Mouse (Mus musculus): ENCODE results near the gene Sugp1. TPM values are rescaled to one million over a fixed set of nuclear protein-coding genes. Genes with fewer than 3 reads are reported as not detected.
"Not testable (repeated sequence)": the region's sequence is repeated elsewhere in the genome, so short reads cannot be mapped to it uniquely, and the experiment has no call there.

The Sugp1 gene
- 44.1 and 48.7 TPM in 2 replicates for polyA plus RNA-seq (2015; fragmentation: Nextera tagmentation; extraction: Ambion mirVana)

- WGBS = under 1% methylated on average over 65 of the region's 65 CpGs
Measured at GRCm38 (mm10) chr8:70042583-70043455, at the start of gene Sugp1, which contains the start of gene Mau2. Sugp1 (plus strand) TSS chr8:70042813. Mau2 (minus strand) TSS chr8:70042734.

GRCm38 (mm10) chr8:69995422-69995775, 47.2 kb upstream of the Sugp1 start:
- peak overlapping the region; percentile 86 for H3K4me2 ChIP-seq

More at GRCm38 (mm10) chr8:70042583-70043455, at the start of gene Sugp1, which contains the start of gene Mau2:
- peak; percentile 96 for ATAC-seq (replicated peaks; ENCODE audit: low FRiP score)
- Histone ChIP-seq H3K9me3 (replicated peaks) (no peaks in the 10 kb centered on the region), H3K27me3 (no peaks in the 10 kb centered on the region), H3K27ac (peak within 1 kb of the TSS; percentile 82), H3K36me3 (peaks cover 4% of the 10 kb centered on the region; the same call in 1 of the 2 replicates), H3K4me3 (replicated peaks) (peak within 1 kb of the TSS; percentile 87), H3K9ac (peak within 1 kb of the TSS; percentile 87), H3K4me1 (peaks cover 36% of the 10 kb centered on the region), H3K4me2 (peak within 1 kb of the TSS; percentile 95)

GRCm38 (mm10) chr8:69995776-69996588, 46.6 kb upstream of the Sugp1 start, which contains the start of gene Gatad2a:
Gatad2a (minus strand) TSS chr8:69996384.
- Histone ChIP-seq H3K4me2 (peak within 1 kb of the TSS; percentile 86), H3K27me3 (no peaks in the 10 kb centered on the region), H3K4me3 (replicated peaks) (peak within 1 kb of the TSS; percentile 98), H3K4me1 (peaks cover 34% of the 10 kb centered on the region), H3K36me3 (0 out of 2 replicates have a peak, but pooled peaks cover 2% of the 10 kb centered on the region), H3K9ac (peak within 1 kb of the TSS; percentile 90), H3K9me3 (replicated peaks) (no peaks in the 10 kb centered on the region), H3K27ac (peak within 1 kb of the TSS; percentile 95)
- ATAC-seq (replicated peaks; ENCODE audit: low FRiP score) = peak; percentile 100
- WGBS = under 1% methylated on average over 87 of the region's 87 CpGs

More at GRCm38 (mm10) chr8:69995422-69995775, 47.2 kb upstream of the Sugp1 start:
- no peak for ATAC-seq (replicated peaks; ENCODE audit: low FRiP score)
- H3K9me3 ChIP-seq (replicated peaks) = no peaks in the 10 kb centered on the region
- peaks cover 31% of the 10 kb centered on the region for H3K4me1 ChIP-seq
- under 1% methylated on average over 7 of the region's 7 CpGs for WGBS
- H3K4me3 ChIP-seq (replicated peaks) = peak overlapping the region; percentile 98
- H3K36me3 ChIP-seq = 0 out of 2 replicates have a peak, but pooled peaks cover 6% of the 10 kb centered on the region
- H3K27ac ChIP-seq = peak overlapping the region; percentile 95
- H3K27me3 ChIP-seq = no peaks in the 10 kb centered on the region
- peak overlapping the region; percentile 90 for H3K9ac ChIP-seq

GRCm38 (mm10) chr8:69996589-69997285, 45.9 kb upstream of the Sugp1 start:
- Histone ChIP-seq H3K9me3 (replicated peaks) (no peaks in the 10 kb centered on the region), H3K27me3 (no peaks in the 10 kb centered on the region), H3K4me2 (peak overlapping the region; percentile 79), H3K4me1 (peaks cover 41% of the 10 kb centered on the region), H3K36me3 (0 out of 2 replicates have a peak, but pooled peaks cover 2% of the 10 kb centered on the region), H3K4me3 (replicated peaks) (peak overlapping the region; percentile 98), H3K27ac (peak overlapping the region; percentile 90), H3K9ac (peak overlapping the region; percentile 66)
- WGBS = 2% methylated on average over 35 of the region's 35 CpGs
- no peak for ATAC-seq (replicated peaks; ENCODE audit: low FRiP score)

GRCm38 (mm10) chr8:69998706-69999105, 43.9 kb upstream of the Sugp1 start:
- Histone ChIP-seq H3K9ac (no peak overlapping the region), H3K27me3 (no peaks in the 10 kb centered on the region), H3K4me3 (replicated peaks) (no peak overlapping the region), H3K9me3 (replicated peaks) (no peaks in the 10 kb centered on the region), H3K27ac (no peak overlapping the region), H3K36me3 (no peaks in the 10 kb centered on the region), H3K4me1 (peaks cover 32% of the 10 kb centered on the region), H3K4me2 (no peak overlapping the region)
- no peak for ATAC-seq (replicated peaks; ENCODE audit: low FRiP score)
- 83% methylated on average over 3 of the region's 3 CpGs for WGBS

- no peak for ATAC-seq (replicated peaks; ENCODE audit: low FRiP score)
- peaks cover 28% of the 10 kb centered on the region for H3K4me1 ChIP-seq
- H3K4me3 ChIP-seq (replicated peaks) = no peak overlapping the region
- H3K27ac ChIP-seq = no peak overlapping the region
- no peak overlapping the region for H3K4me2 ChIP-seq
- H3K9ac ChIP-seq = no peak overlapping the region
- WGBS = 92% methylated on average over 4 of the region's 4 CpGs
- H3K36me3 ChIP-seq = no peaks in the 10 kb centered on the region
- H3K27me3 ChIP-seq = no peaks in the 10 kb centered on the region
- H3K9me3 ChIP-seq (replicated peaks) = no peaks in the 10 kb centered on the region
Measured at GRCm38 (mm10) chr8:69999236-69999635, 43.4 kb upstream of the Sugp1 start.

- Histone ChIP-seq H3K4me1 (peaks cover 18% of the 10 kb centered on the region), H3K4me3 (replicated peaks) (no peak overlapping the region), H3K36me3 (no peaks in the 10 kb centered on the region), H3K27me3 (no peaks in the 10 kb centered on the region), H3K9me3 (replicated peaks) (no peaks in the 10 kb centered on the region), H3K27ac (no peak overlapping the region), H3K9ac (no peak overlapping the region), H3K4me2 (no peak overlapping the region)
- 84% methylated on average over 2 of the region's 2 CpGs for WGBS
- no peak for ATAC-seq (replicated peaks; ENCODE audit: low FRiP score)
Measured at GRCm38 (mm10) chr8:70000226-70000625, 42.4 kb upstream of the Sugp1 start.

GRCm38 (mm10) chr8:70001176-70001891, 41.3 kb upstream of the Sugp1 start:
- peak overlapping the region; percentile 23; the same call in 1 of the 2 replicates for H3K9ac ChIP-seq
- H3K4me1 ChIP-seq = peaks cover 16% of the 10 kb centered on the region
- WGBS = 1% methylated on average over 16 of the region's 16 CpGs
- H3K9me3 ChIP-seq (replicated peaks) = no peaks in the 10 kb centered on the region
- ATAC-seq (replicated peaks; ENCODE audit: low FRiP score) = peak; percentile 54
- H3K27me3 ChIP-seq = no peaks in the 10 kb centered on the region
- no peaks in the 10 kb centered on the region for H3K36me3 ChIP-seq
- peak overlapping the region; percentile 56 for H3K4me2 ChIP-seq
- H3K27ac ChIP-seq = peak overlapping the region; percentile 78
- H3K4me3 ChIP-seq (replicated peaks) = peak overlapping the region; percentile 29

GRCm38 (mm10) chr8:70001892-70002191, 40.8 kb upstream of the Sugp1 start:
- WGBS = 34% methylated on average over 7 of the region's 7 CpGs
- H3K36me3 ChIP-seq; H3K9me3 ChIP-seq (replicated peaks); ATAC-seq (replicated peaks; ENCODE audit: low FRiP score); H3K27me3 ChIP-seq: not testable (repeated sequence)
- Histone ChIP-seq H3K9ac (peak overlapping the region; percentile 23; the same call in 1 of the 2 replicates), H3K4me2 (peak overlapping the region; percentile 56), H3K27ac (peak overlapping the region; percentile 78; the same call in 1 of the 2 replicates), H3K4me3 (replicated peaks) (peak overlapping the region; percentile 29; the same call in 1 of the 2 replicates), H3K4me1 (peaks cover 14% of the 10 kb centered on the region)

GRCm38 (mm10) chr8:70003204-70003657, 39.4 kb upstream of the Sugp1 start:
- Histone ChIP-seq H3K27ac (no peak overlapping the region), H3K36me3 (no peaks in the 10 kb centered on the region), H3K4me2 (no peak overlapping the region), H3K9ac (no peak overlapping the region), H3K4me1 (peaks cover 11% of the 10 kb centered on the region), H3K27me3 (no peaks in the 10 kb centered on the region), H3K4me3 (replicated peaks) (no peak overlapping the region), H3K9me3 (replicated peaks) (no peaks in the 10 kb centered on the region)
- 57% methylated on average over 4 of the region's 4 CpGs for WGBS
- ATAC-seq (replicated peaks; ENCODE audit: low FRiP score) = no peak

- Histone ChIP-seq H3K4me2 (no peak overlapping the region), H3K9ac (no peak overlapping the region), H3K36me3 (no peaks in the 10 kb centered on the region), H3K27ac (no peak overlapping the region), H3K4me3 (replicated peaks) (no peak overlapping the region), H3K4me1 (peaks cover 11% of the 10 kb centered on the region), H3K27me3 (no peaks in the 10 kb centered on the region), H3K9me3 (replicated peaks) (no peaks in the 10 kb centered on the region)
- ATAC-seq (replicated peaks; ENCODE audit: low FRiP score) = no peak
Measured at GRCm38 (mm10) chr8:70004345-70004744, 38.3 kb upstream of the Sugp1 start.

All from kidney, embryonic 15.5 days (tissue).